9 mouse cellular contexts compared by ENCODE assay signal in the genomic region with DNA sequence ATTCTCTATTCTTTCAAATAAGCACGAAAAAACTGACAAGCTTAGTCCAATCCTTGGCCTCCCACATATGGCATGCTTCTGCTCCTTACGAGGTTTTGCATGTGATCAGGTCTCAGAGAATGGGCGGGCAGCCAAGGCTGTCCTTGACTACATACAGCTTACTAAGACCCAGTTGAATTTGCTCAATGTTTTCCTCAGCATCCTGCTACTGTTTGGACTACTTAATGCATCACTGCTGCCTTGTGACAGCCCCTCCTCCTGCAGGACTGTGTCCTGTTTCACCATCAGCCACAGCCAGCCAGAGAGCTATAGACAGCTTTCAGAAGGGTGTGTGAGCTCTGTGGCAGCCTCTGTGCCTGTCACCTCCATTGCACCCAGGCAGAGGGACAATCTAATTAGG.
DNase-seq lines count a peak whose midpoint lies in the region; ATAC-seq and TF ChIP-seq lines count a peak whose summit lies in the region.
"Had no signal": no experiment of that assay in that cellular context is flagged by ENCODE, and none has a peak within 500 bp of the region (broad histone marks: within the 10 kb centered on the region; RNA-seq: fewer than 3 reads in every experiment).

No protein-coding gene starts in this region.

- H3K36me3 ChIP-seq in lung, embryonic 14.5 days (ENCODE audit: insufficient read depth), result no peaks in the 10 kb centered on the region
- H3K36me3 ChIP-seq in hindbrain, postnatal 0 days (ENCODE audit: insufficient read depth, low read length), result no peaks in the 10 kb centered on the region

- TF ChIP-seq CTCF in lung, embryonic 14.5 days (IDR thresholded peaks at IDR 0.05; ENCODE audit: low read depth), result no peak
- no peak for TF ChIP-seq CTCF in lung, adult 2 months (IDR thresholded peaks at IDR 0.05; ENCODE audit: insufficient read depth, low read length)
- no peak for TF ChIP-seq CTCF in hindbrain, postnatal 0 days (IDR thresholded peaks at IDR 0.05; ENCODE audit: low read depth)

- peak; percentile 94 for ATAC-seq in lung, embryonic 14.5 days (ENCODE audit: insufficient read depth)
- peak; percentile 80 for ATAC-seq in hindbrain, postnatal 0 days
- ATAC-seq in megakaryocyte, adult 5-6 weeks (ENCODE audit: poor library complexity, severe bottlenecking), result no peak

- H3K4me1 ChIP-seq in lung, embryonic 14.5 days (ENCODE audit: insufficient read depth), result peaks cover 4% of the 10 kb centered on the region
- no peaks in the 10 kb centered on the region for H3K4me1 ChIP-seq in lung, adult 2 months (ENCODE audit: control insufficient read depth, insufficient read depth, low read length)
- peaks cover 11% of the 10 kb centered on the region; the same call in 1 of the 2 replicates for H3K4me1 ChIP-seq in hindbrain, postnatal 0 days (ENCODE audit: insufficient read depth, low read length)

- no peak overlapping the region for H3K4me3 ChIP-seq in lung, embryonic 14.5 days (ENCODE audit: low read depth, low read length)
- no peak overlapping the region for H3K4me3 ChIP-seq in lung, adult 2 months (replicated peaks; ENCODE audit: extremely low read depth, low read depth, low read length)
- no peak overlapping the region for H3K4me3 ChIP-seq in hindbrain, postnatal 0 days (ENCODE audit: low read length)

- no peak overlapping the region for H3K9ac ChIP-seq in lung, embryonic 14.5 days
- no peak overlapping the region for H3K9ac ChIP-seq in hindbrain, postnatal 0 days (replicated peaks; ENCODE audit: low read length)
- H3K9ac ChIP-seq: liver, embryonic 14.5 days had no signal

- no peak for TF ChIP-seq POLR2A in lung, adult 2 months (IDR thresholded peaks at IDR 0.05; ENCODE audit: borderline replicate concordance, extremely low read depth, low read depth, low read length)

- H3K4me2 ChIP-seq in lung, embryonic 14.5 days, result no peak overlapping the region
- no peak overlapping the region for H3K4me2 ChIP-seq in hindbrain, postnatal 0 days (ENCODE audit: low read depth, low read length)

- H3K9me3 ChIP-seq in lung, embryonic 14.5 days (ENCODE audit: low read depth, low read length), result no peaks in the 10 kb centered on the region
- H3K9me3 ChIP-seq in hindbrain, postnatal 0 days (ENCODE audit: low read length), result no peaks in the 10 kb centered on the region

- no peaks in the 10 kb centered on the region for H3K27me3 ChIP-seq in lung, embryonic 14.5 days (ENCODE audit: insufficient read depth, low read length)
- H3K27me3 ChIP-seq in hindbrain, postnatal 0 days (ENCODE audit: insufficient read depth, low read length), result no peaks in the 10 kb centered on the region

- DNase-seq in cerebellum, postnatal 14 days, result peak; percentile 34 to 42
- DNase-seq in cerebellum, adult 11-12 months, result no peak
- peak; percentile 89 for DNase-seq in lung, embryonic 14.5 days
- DNase-seq in lung, adult 2 months, result no peak
- peak; percentile 67 for DNase-seq in hindbrain, postnatal 0 days (ENCODE audit: low spot score)
- DNase-seq in ovary, postnatal 14 days (ENCODE audit: low spot score), result peak; percentile 9
- no peak for DNase-seq in layer of hippocampus, adult 18-20 months (ENCODE audit: low spot score in 2 of 2)

- no peak overlapping the region for H3K27ac ChIP-seq in lung, embryonic 14.5 days (ENCODE audit: low read depth)
- H3K27ac ChIP-seq in hindbrain, postnatal 0 days, result peak overlapping the region; percentile 45; the same call in 1 of the 2 replicates
- H3K27ac ChIP-seq: liver, embryonic 14.5 days had no signal

- 36% methylated on average over 3 of the region's 3 CpGs for WGBS in lung, embryonic 14.5 days
- 33% methylated on average over 3 of the region's 3 CpGs for WGBS in lung, adult 2 months
- 33% methylated on average over 3 of the region's 3 CpGs for WGBS in hindbrain, postnatal 0 days

Comparison
In these comparisons a context has a peak if more than half of its experiments do, and no peak if none do; other contexts are left out.
1. DNase-seq: peak in cerebellum, postnatal 14 days (2 of 2), lung, embryonic 14.5 days (single experiment), hindbrain, postnatal 0 days (single experiment) and ovary, postnatal 14 days (single experiment); none in cerebellum, adult 11-12 months (single experiment), lung, adult 2 months (single experiment) and layer of hippocampus, adult 18-20 months (0 of 2).